Mouse (Mus musculus) spleen, adult 2 months (tissue): ENCODE data around the gene Spata13. TPM values are rescaled to one million over a fixed set of nuclear protein-coding genes. Genes with fewer than 3 reads are reported as not detected.

Experiments
- DNase-seq, 2 experiments: peaks; one replicate each; pipeline versions ENCODE4 v3.0.0 to v3.0.0-alpha.2; 2012 to 2021; ENCODE audit warnings: low spot score in 2 of 2, low read depth in 1 of 2
- H3K27ac ChIP-seq: fragments of 200-500 bp; 2 replicates; pipeline ENCODE4 v1.5.1; 2012; ENCODE audit warnings: low read length, inconsistent platforms; ENCODE audit not compliant: insufficient read depth
- H3K27me3 ChIP-seq: fragments of 200-500 bp; 2 replicates; pipeline ENCODE4 v1.6.1; 2012; ENCODE audit warnings: mild to moderate bottlenecking, moderate library complexity, low read length, inconsistent platforms; ENCODE audit not compliant: control insufficient read depth, insufficient read depth
- H3K36me3 ChIP-seq: fragments of 200-500 bp; 2 replicates; pipeline ENCODE4 v1.6.1; 2012; ENCODE audit warnings: mild to moderate bottlenecking, low read length, inconsistent platforms; ENCODE audit not compliant: control insufficient read depth, insufficient read depth
- H3K4me1 ChIP-seq: fragments of 200-500 bp; 2 replicates; pipeline ENCODE4 v1.6.1; 2011; ENCODE audit warnings: inconsistent platforms; ENCODE audit not compliant: control insufficient read depth, insufficient read depth, insufficient read length
- H3K4me3 ChIP-seq: fragments of 200-500 bp; 2 replicates; pipeline ENCODE4 v1.5.1; 2011; ENCODE audit warnings: mild to moderate bottlenecking, inconsistent platforms; ENCODE audit not compliant: insufficient read depth, insufficient read length; ENCODE audit errors: extremely low read depth
- CTCF ChIP-seq: fragments of 200-500 bp; IDR thresholded peaks from 2 replicates; pipeline ENCODE4 v1.5.1; 2011; ENCODE audit warnings: mild to moderate bottlenecking, inconsistent platforms; ENCODE audit not compliant: insufficient read depth, insufficient read length, insufficient replicate concordance; ENCODE audit errors: extremely low read depth
- POLR2A ChIP-seq: fragments of 200-500 bp; IDR thresholded peaks from 2 replicates; pipeline ENCODE4 v1.6.1; 2011; ENCODE audit warnings: low read depth, low read length, inconsistent platforms
- WGBS: fragments of 180-500 bp; shearing (Covaris S2); methylation state at CpG from one replicate; pipeline ENCODE4 v1.1.7; 2018; 5-methylcytosine and 5-hydroxymethylcytosine counted together
- polyA plus RNA-seq: library from polyadenylated mRNA; depleted of rRNA; stranded (reverse); fragments of >200 nt; gene quantifications from 2 replicates; pipeline ENCODE4 v1.2.3, GENCODE M21; 2012

Gene Spata13
- polyA plus RNA-seq, 1 experiment: 23.5 TPM

GRCm38 (mm10) chr14:60657891-60658290 is 24.1 kb downstream of the Spata13 start:
- Histone ChIP-seq H3K27me3 (no peaks in the 10 kb centered on the region), H3K27ac (no peak overlapping the region), H3K36me3 (no peaks in the 10 kb centered on the region), H3K4me3 (no peak overlapping the region), H3K4me1 (no peaks in the 10 kb centered on the region)
- TF ChIP-seq CTCF (no peak), POLR2A (no peak)
- 74% methylated on average over 2 of the region's 2 CpGs for WGBS
- DNase-seq: no peak

- Histone ChIP-seq H3K27me3 (no peaks in the 10 kb centered on the region), H3K4me1 (no peaks in the 10 kb centered on the region), H3K27ac (no peak overlapping the region), H3K36me3 (no peaks in the 10 kb centered on the region), H3K4me3 (no peak overlapping the region)
- 87% methylated on average over 8 of the region's 8 CpGs for WGBS
- DNase-seq: no peak
- no peak for TF ChIP-seq POLR2A
- TF ChIP-seq CTCF: no peak
Measured at GRCm38 (mm10) chr14:60659498-60659897, 25.7 kb downstream of the Spata13 start.

GRCm38 (mm10) chr14:60660591-60660990 is 26.8 kb downstream of the Spata13 start:
- Histone ChIP-seq H3K4me3 (no peak overlapping the region), H3K27ac (no peak overlapping the region), H3K36me3 (no peaks in the 10 kb centered on the region), H3K27me3 (no peaks in the 10 kb centered on the region), H3K4me1 (no peaks in the 10 kb centered on the region)
- WGBS: 92% methylated on average over 8 of the region's 8 CpGs
- no peak for TF ChIP-seq POLR2A
- no peak for TF ChIP-seq CTCF
- DNase-seq: no peak

GRCm38 (mm10) chr14:60661281-60661680 is 27.5 kb downstream of the Spata13 start:
- H3K4me1 ChIP-seq: no peaks in the 10 kb centered on the region
- WGBS: 88% methylated on average over 5 of the region's 5 CpGs
- TF ChIP-seq CTCF (no peak), POLR2A (no peak)

DNA sequence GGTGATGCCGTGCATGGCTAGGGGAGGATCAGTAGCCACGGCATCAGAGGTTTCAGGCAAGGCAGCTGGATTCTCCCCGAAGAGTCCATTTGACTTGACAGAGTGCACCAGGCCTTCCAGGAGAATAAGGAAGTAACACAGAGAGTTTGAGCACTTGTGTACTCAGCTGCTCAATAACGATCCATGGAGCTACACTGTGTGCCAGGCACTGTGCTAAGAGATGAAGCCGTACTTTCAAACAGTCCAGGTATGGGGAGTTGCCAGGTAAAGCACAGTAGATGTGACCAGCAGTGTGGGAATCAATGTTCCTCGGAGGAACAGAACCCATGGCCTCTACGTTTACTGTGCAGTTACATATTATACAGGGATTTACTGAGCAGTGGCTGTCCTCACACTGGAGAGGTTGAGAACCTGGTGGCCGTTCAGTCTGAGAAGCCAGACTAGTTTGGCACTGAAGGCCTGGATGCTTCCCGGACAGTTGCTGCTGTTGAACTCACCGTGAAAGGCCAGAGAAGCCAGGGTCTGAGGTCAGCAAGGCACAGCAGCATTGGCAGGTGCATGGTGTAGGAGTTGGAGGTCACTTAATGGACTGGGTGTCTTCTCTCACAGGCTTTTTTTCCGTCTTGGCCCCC is 29.6 kb downstream of the Spata13 start:
- WGBS: 92% methylated on average over 11 of the region's 11 CpGs
- no peak overlapping the region for H3K4me3 ChIP-seq
- no peaks in the 10 kb centered on the region for H3K36me3 ChIP-seq
- no peak overlapping the region for H3K27ac ChIP-seq
- no peak for TF ChIP-seq POLR2A
- H3K4me1 ChIP-seq: 0 out of 2 replicates have a peak, but pooled peaks cover 2% of the 10 kb centered on the region
- no peaks in the 10 kb centered on the region for H3K27me3 ChIP-seq
- no peak for DNase-seq

More at GRCm38 (mm10) chr14:60661281-60661680, 27.5 kb downstream of the Spata13 start:
- DNase-seq: no peak
- H3K27me3 ChIP-seq: no peaks in the 10 kb centered on the region
- H3K4me3 ChIP-seq: no peak overlapping the region
- no peaks in the 10 kb centered on the region for H3K36me3 ChIP-seq
- no peak overlapping the region for H3K27ac ChIP-seq

DNA sequence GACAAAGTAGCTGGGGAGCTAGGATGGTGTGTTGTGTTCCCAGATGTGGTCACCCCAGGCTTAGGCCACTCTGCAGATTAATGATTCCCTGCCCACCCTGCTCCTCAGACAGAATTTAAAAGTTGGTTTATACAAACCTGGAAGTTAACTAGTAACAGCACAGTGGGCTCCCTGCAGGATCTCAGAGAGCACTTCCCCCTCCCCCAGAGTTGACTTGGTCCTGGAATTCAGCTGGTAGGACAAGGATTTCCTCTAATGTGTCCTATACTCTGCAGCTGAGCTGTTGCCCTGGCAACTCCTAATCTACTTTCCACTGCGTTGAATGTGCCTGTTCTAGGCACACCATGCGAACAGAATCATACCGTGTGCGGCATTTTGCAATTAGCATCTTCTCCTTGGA is 30.8 kb downstream of the Spata13 start:
- DNase-seq: no peak

DNA sequence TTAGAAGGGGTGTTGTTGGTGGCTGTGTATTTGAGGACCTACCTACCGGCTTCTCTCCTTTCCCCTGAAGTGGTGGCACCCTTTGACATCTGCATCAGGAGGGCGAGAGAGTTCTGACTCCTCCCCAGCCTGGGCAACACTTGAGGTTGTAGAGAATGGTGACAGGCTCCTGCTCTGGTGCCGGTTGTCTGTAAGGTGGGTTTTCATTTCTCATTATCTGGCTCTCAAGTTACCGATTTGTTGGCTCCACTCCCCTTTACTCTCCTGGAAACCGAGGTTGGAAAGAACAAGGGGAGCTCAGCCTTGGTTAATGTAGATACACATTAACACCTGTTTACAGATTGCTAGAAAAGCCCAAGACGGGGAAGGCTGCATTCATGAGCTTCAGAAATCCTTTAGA is 31.5 kb downstream of the Spata13 start:
- DNase-seq: no peak
- 81% methylated on average over 6 of the region's 6 CpGs for WGBS
- TF ChIP-seq POLR2A (no peak), CTCF (no peak)
- Histone ChIP-seq H3K36me3 (no peaks in the 10 kb centered on the region), H3K4me1 (0 out of 2 replicates have a peak, but pooled peaks cover 2% of the 10 kb centered on the region), H3K27me3 (no peaks in the 10 kb centered on the region), H3K27ac (no peak overlapping the region), H3K4me3 (no peak overlapping the region)

More for the DNA sequence above, 30.8 kb downstream of the Spata13 start:
- TF ChIP-seq POLR2A: no peak
- no peak for TF ChIP-seq CTCF
- WGBS: 96% methylated on average over 4 of the region's 4 CpGs
- H3K4me1 ChIP-seq: 0 out of 2 replicates have a peak, but pooled peaks cover 2% of the 10 kb centered on the region
- no peak overlapping the region for H3K27ac ChIP-seq
- no peaks in the 10 kb centered on the region for H3K27me3 ChIP-seq
- H3K4me3 ChIP-seq: no peak overlapping the region
- no peaks in the 10 kb centered on the region for H3K36me3 ChIP-seq
